Mouse (Mus musculus) testis, adult 2 months (tissue): ENCODE measurements around the gene Zfp558. TPM values are rescaled to one million over a fixed set of nuclear protein-coding genes. Genes with fewer than 3 reads are reported as not detected.

Experiments
- H3K27ac ChIP-seq: fragments of 200-500 bp; 2 replicates; pipeline ENCODE4 v1.5.1; 2012; ENCODE audit warnings: low read depth, low read length; ENCODE audit not compliant: control insufficient read depth, insufficient read depth
- H3K27me3 ChIP-seq: fragments of 200-500 bp; 2 replicates; pipeline ENCODE4 v1.6.1; 2012; ENCODE audit warnings: mild to moderate bottlenecking, low read length, moderate library complexity; ENCODE audit not compliant: control insufficient read depth, insufficient read depth
- H3K36me3 ChIP-seq: fragments of 200-500 bp; 2 replicates; pipeline ENCODE4 v1.6.1; 2012; ENCODE audit warnings: mild to moderate bottlenecking, low read length; ENCODE audit not compliant: control insufficient read depth, insufficient read depth
- H3K4me1 ChIP-seq: fragments of 200-500 bp; 2 replicates; pipeline ENCODE4 v1.6.1; 2012; ENCODE audit warnings: low read length; ENCODE audit not compliant: control insufficient read depth, insufficient read depth
- H3K4me3 ChIP-seq: fragments of 200-500 bp; 2 replicates; pipeline ENCODE4 v1.5.1; 2012; ENCODE audit warnings: low read depth, mild to moderate bottlenecking, low read length, moderate library complexity, mixed read lengths; ENCODE audit not compliant: control insufficient read depth
- CTCF ChIP-seq: fragments of 200-500 bp; IDR thresholded peaks from 2 replicates; pipeline ENCODE4 v1.5.1; 2012; ENCODE audit warnings: low read depth, mild to moderate bottlenecking, inconsistent platforms, low read length, moderate library complexity; ENCODE audit not compliant: control insufficient read depth, insufficient read depth, insufficient replicate concordance
- POLR2A ChIP-seq: fragments of 200-500 bp; IDR thresholded peaks from 2 replicates; pipeline ENCODE4 v1.6.1; 2012; ENCODE audit warnings: low read depth, mild to moderate bottlenecking, inconsistent platforms, low read length, moderate library complexity; ENCODE audit not compliant: control insufficient read depth
- polyA plus RNA-seq: library from polyadenylated mRNA; depleted of rRNA; stranded (reverse); fragments of >200 nt; gene quantifications from 2 replicates; pipeline ENCODE4 v1.2.3, GENCODE M21; 2012; rRNA removed

Gene Zfp558
- polyA plus RNA-seq = 13.4 and 20.1 TPM in 2 replicates

GRCm38 (mm10) chr9:18478168-18478567 is at the start of gene Zfp558, which contains the start of gene Mbd3l1:
TSS of gene Zfp558 (minus strand) at chr9:18478268.
TSS of gene Mbd3l1 (plus strand) at chr9:18478359.
- H3K27me3 ChIP-seq = no peaks in the 10 kb centered on the region
- no peak for TF ChIP-seq CTCF
- no peak for TF ChIP-seq POLR2A
- peak within 1 kb of the TSS; percentile 45; the same call in 1 of the 2 replicates for H3K4me3 ChIP-seq
- no peaks in the 10 kb centered on the region for H3K4me1 ChIP-seq
- H3K36me3 ChIP-seq = no peaks in the 10 kb centered on the region
- no peak within 1 kb of the TSS for H3K27ac ChIP-seq

- Histone ChIP-seq H3K27me3 (no peaks in the 10 kb centered on the region), H3K4me1 (no peaks in the 10 kb centered on the region), H3K4me3 (no peak overlapping the region), H3K36me3 (no peaks in the 10 kb centered on the region), H3K27ac (no peak overlapping the region)
- no peak for TF ChIP-seq CTCF
- TF ChIP-seq POLR2A = no peak
Measured at GRCm38 (mm10) chr9:18508098-18508497, 30.0 kb upstream of the Zfp558 start.

GRCm38 (mm10) chr9:18473324-18474128 is 4.5 kb downstream of the Zfp558 start:
- H3K27me3 ChIP-seq = no peaks in the 10 kb centered on the region
- H3K36me3 ChIP-seq = no peaks in the 10 kb centered on the region
- no peaks in the 10 kb centered on the region; the same call in 1 of the 2 replicates for H3K4me1 ChIP-seq
- H3K27ac ChIP-seq = peak overlapping the region; percentile 90
- TF ChIP-seq CTCF = peak; percentile 9; the same call in 1 of the 2 replicates
- peak; percentile 74 for TF ChIP-seq POLR2A
- H3K4me3 ChIP-seq = peak overlapping the region; percentile 95

- TF ChIP-seq CTCF (no peak), POLR2A (no peak)
- H3K4me1 ChIP-seq = no peaks in the 10 kb centered on the region; the same call in 1 of the 2 replicates
- no peaks in the 10 kb centered on the region for H3K36me3 ChIP-seq
- H3K27ac ChIP-seq = no peak overlapping the region
- H3K27me3 ChIP-seq = no peaks in the 10 kb centered on the region
- H3K4me3 ChIP-seq = no peak overlapping the region
Measured at GRCm38 (mm10) chr9:18468005-18468404, 10.1 kb downstream of the Zfp558 start.

- Histone ChIP-seq H3K36me3 (no peaks in the 10 kb centered on the region), H3K4me1 (no peaks in the 10 kb centered on the region), H3K27me3 (no peaks in the 10 kb centered on the region), H3K4me3 (no peak overlapping the region), H3K27ac (no peak overlapping the region)
- TF ChIP-seq CTCF (no peak), POLR2A (no peak)
Measured at GRCm38 (mm10) chr9:18467350-18467749, 10.7 kb downstream of the Zfp558 start.

GRCm38 (mm10) chr9:18456520-18456919 is 21.5 kb downstream of the Zfp558 start:
- no peak overlapping the region for H3K4me3 ChIP-seq
- no peaks in the 10 kb centered on the region for H3K36me3 ChIP-seq
- TF ChIP-seq CTCF = no peak
- no peak for TF ChIP-seq POLR2A
- H3K27ac ChIP-seq = no peak overlapping the region
- H3K27me3 ChIP-seq = no peaks in the 10 kb centered on the region
- no peaks in the 10 kb centered on the region for H3K4me1 ChIP-seq

- Histone ChIP-seq H3K4me3 (no peak overlapping the region), H3K27me3 (no peaks in the 10 kb centered on the region), H3K27ac (no peak overlapping the region), H3K36me3 (no peaks in the 10 kb centered on the region), H3K4me1 (no peaks in the 10 kb centered on the region)
- TF ChIP-seq POLR2A (no peak), CTCF (no peak)
Measured at GRCm38 (mm10) chr9:18431687-18432086, 46.4 kb downstream of the Zfp558 start.
